Mouse (Mus musculus) kidney, postnatal 0 days (tissue): ENCODE data around the gene Ankmy1. TPM values are rescaled to one million over a fixed set of nuclear protein-coding genes. Genes with fewer than 3 reads are reported as not detected.

Experiments used
- ATAC-seq: fragments of 200-750 bp; cut with Nextera tagmentation; replicated peaks from 2 replicates; pipeline ENCODE4 v1.8.0; 2017; ENCODE audit warnings: low read depth, moderate number of reproducible peaks, moderate TSS enrichment, moderate library complexity; ENCODE audit not compliant: low FRiP score
- DNase-seq: peaks from one replicate; pipeline ENCODE4 v3.0.0-alpha.2; 2016; ENCODE audit warnings: low spot score
- H3K27ac ChIP-seq: fragments of 300-500 bp; sonication (generic); 2 replicates; pipeline ENCODE4 v1.5.1; 2014; ENCODE audit warnings: mild to moderate bottlenecking
- H3K27me3 ChIP-seq: fragments of 300-500 bp; sonication (generic); 2 replicates; pipeline ENCODE4 v1.6.1; 2014; ENCODE audit warnings: low read length, mixed read lengths; ENCODE audit not compliant: insufficient read depth
- H3K36me3 ChIP-seq: fragments of 300-500 bp; sonication (generic); 2 replicates; pipeline ENCODE4 v1.6.1; 2014; ENCODE audit warnings: low read length, mixed read lengths; ENCODE audit not compliant: insufficient read depth
- H3K4me1 ChIP-seq: fragments of 300-500 bp; sonication (generic); replicated peaks from 2 replicates; pipeline ENCODE4 v1.6.1; 2014; ENCODE audit warnings: antibody characterized with exemption, low read length, mixed read lengths; ENCODE audit not compliant: insufficient read depth
- H3K4me2 ChIP-seq: fragments of 300-500 bp; sonication (generic); 2 replicates; pipeline ENCODE4 v1.6.1; 2014; ENCODE audit warnings: mild to moderate bottlenecking, low read length, moderate library complexity, mixed read lengths
- H3K4me3 ChIP-seq: fragments of 300-500 bp; sonication (generic); replicated peaks from 2 replicates; pipeline ENCODE4 v1.5.1; 2014; ENCODE audit warnings: low read depth, low read length
- H3K9ac ChIP-seq: fragments of 300-500 bp; sonication (generic); 2 replicates; pipeline ENCODE4 v1.6.1; 2014; ENCODE audit warnings: low read depth, low read length
- H3K9me3 ChIP-seq: fragments of 300-500 bp; sonication (generic); replicated peaks from 2 replicates; pipeline ENCODE4 v1.6.1; 2016; ENCODE audit warnings: low read length, inconsistent platforms, mixed read lengths
- CTCF ChIP-seq: IDR thresholded peaks from 2 replicates; pipeline ENCODE4 v1.5.1; 2016; ENCODE audit warnings: antibody characterized with exemption, low read depth, mild to moderate bottlenecking, moderate library complexity
- WGBS: fragments of 180-500 bp; shearing (Covaris S2); extraction: QIAGEN DNeasy Blood & Tissue Kit; methylation state at CpG from one replicate; pipeline ENCODE4 v1.1.7; 2014; 5-methylcytosine and 5-hydroxymethylcytosine counted together
- polyA plus RNA-seq: library from polyadenylated mRNA; unstranded; fragments of >200 nt; fragmentation: Nextera tagmentation; extraction: Ambion mirVana; gene quantifications from 2 replicates; pipeline ENCODE4 v1.2.1, GENCODE M21; 2015

Ankmy1 gene
- polyA plus RNA-seq, 1 experiment from 2014 or later, result 0.14 TPM

DNA sequence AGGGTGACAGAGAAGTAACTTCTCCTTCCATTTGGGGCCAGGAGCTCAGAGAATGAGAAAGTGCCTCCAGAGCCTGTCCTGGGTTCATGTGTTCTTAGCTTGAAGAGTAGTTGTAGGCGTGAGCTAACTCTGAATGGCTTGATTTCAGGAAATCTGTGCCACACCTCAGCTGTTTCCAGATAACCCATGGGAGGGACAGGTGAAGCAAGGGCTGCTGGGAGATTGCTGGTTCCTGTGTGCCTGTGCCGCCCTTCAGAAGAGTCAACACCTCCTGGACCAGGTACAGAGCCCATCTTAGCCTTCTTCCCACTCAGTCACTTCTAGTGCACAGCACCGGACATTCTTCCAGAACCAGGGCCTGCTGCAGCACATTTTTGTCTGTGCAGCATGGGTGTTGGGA, 35.1 kb upstream of the Ankmy1 start:
- H3K4me1 ChIP-seq, result peaks cover 4% of the 10 kb centered on the region; the same call in 1 of the 2 replicates
- no peaks in the 10 kb centered on the region for H3K27me3 ChIP-seq
- TF ChIP-seq CTCF, result no peak
- 89% methylated on average over 3 of the region's 3 CpGs for WGBS
- H3K27ac ChIP-seq, result no peak overlapping the region
- no peak for ATAC-seq
- DNase-seq, result no peak
- H3K4me3 ChIP-seq, result no peak overlapping the region
- H3K9me3 ChIP-seq, result no peaks in the 10 kb centered on the region
- H3K4me2 ChIP-seq, result no peak overlapping the region
- no peak overlapping the region for H3K9ac ChIP-seq
- H3K36me3 ChIP-seq, result peaks cover 31% of the 10 kb centered on the region

DNA sequence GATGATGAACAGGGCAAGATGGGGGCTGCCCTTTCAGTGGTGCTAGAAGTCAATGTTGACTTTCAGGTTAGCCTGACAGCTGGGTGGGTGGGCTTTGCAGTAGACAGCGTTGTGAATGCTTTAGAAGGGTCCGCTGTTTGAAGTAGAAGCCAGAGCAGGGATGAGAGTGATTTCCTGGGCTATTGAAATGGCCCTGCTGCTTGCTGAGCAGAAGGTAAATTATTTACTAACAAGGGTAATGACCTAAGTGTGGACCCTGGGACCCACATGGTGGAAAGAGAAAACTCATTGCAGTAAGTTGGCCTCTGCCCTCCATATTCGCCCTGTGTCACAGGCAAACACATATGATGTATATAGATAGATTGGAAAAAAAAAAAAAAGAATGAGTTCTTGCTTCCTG, 33.8 kb upstream of the Ankmy1 start:
- Histone ChIP-seq H3K27ac (no peak overlapping the region), H3K4me2 (peak overlapping the region; percentile 92; the same call in 1 of the 2 replicates), H3K27me3 (no peaks in the 10 kb centered on the region), H3K9me3 (no peaks in the 10 kb centered on the region), H3K4me3 (no peak overlapping the region), H3K9ac (no peak overlapping the region), H3K4me1 (peaks cover 4% of the 10 kb centered on the region; the same call in 1 of the 2 replicates), H3K36me3 (peaks cover 20% of the 10 kb centered on the region)
- ATAC-seq, result no peak
- DNase-seq, result peak; percentile 10
- no peak for TF ChIP-seq CTCF
- WGBS, result 72% methylated on average over 3 of the region's 3 CpGs

DNA sequence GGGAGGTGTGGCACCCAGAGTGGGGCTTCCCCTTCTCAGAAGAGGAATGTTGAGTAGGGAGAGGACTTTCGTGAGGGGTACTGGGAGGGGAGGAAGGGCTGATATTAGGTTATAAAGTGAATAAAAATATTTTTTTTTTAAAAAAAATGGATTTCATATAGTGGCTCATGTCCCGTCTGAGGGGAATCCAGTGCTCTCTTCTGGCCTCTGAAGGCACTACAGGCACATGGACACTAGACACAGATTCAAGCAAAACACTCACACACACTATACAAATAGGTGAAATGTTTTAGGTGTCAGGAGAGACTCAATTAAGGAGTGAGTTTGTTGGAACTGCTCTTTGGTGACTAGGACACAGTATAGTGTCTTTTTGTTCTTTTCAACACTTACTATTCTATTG, 33.3 kb upstream of the Ankmy1 start:
- peak; percentile 15 for DNase-seq
- no peak for ATAC-seq
- Histone ChIP-seq H3K4me3 (peak overlapping the region; percentile 60), H3K9ac (no peak overlapping the region), H3K27me3 (no peaks in the 10 kb centered on the region), H3K36me3 (peaks cover 20% of the 10 kb centered on the region), H3K4me1 (peaks cover 4% of the 10 kb centered on the region; the same call in 1 of the 2 replicates), H3K27ac (no peak overlapping the region), H3K9me3 (no peaks in the 10 kb centered on the region), H3K4me2 (peak overlapping the region; percentile 92)
- TF ChIP-seq CTCF, result peak; percentile 29; the same call in 1 of the 2 replicates
- 61% methylated on average over 2 of the region's 2 CpGs for WGBS

DNA sequence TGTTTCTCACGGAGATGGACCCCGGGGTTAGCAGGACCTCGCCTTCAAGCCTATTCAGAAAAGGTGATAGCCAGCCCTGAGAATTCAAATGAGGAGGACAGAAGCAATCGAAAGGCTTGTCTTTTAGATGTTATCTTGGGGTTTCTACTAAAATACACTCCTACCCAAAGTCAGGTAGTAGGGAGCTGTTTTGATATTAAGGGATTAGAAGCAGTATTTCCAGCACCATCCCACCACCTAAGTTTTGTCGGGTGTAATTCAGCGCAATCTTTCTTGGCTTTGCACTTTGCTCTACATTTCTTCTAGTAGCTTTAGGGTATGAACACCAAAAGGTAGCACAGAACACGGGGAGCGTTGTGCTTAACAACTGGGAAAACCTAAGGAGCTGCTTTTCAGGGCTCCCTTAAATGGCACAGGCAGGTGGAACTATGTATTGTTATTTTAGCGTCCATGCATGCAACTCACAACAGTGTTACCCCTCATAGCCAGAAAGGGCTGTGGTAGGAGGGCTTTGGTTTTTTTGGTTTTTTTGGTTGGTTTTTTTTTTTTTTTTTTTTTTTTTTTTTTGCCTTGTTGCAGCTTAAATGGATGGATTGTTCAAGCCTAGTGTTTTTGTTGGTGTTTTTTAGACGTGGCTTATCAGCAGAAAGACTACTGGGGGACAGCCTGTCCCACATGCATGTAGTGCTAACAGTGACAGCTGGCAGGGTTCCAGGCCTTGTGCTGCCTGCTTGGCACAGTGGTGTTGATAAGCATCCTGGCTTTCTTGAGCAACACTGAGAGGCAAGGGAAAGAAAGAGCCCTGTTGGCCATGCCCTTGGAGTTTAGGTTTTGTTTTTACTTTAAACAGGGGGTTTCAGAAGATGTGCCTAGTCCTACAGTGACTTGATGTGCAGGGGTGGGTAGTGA, 32.6 kb upstream of the Ankmy1 start:
- Histone ChIP-seq H3K36me3 (peaks cover 18% of the 10 kb centered on the region), H3K9me3 (no peaks in the 10 kb centered on the region), H3K27me3 (no peaks in the 10 kb centered on the region), H3K4me3 (peak overlapping the region; percentile 60), H3K27ac (peak overlapping the region; percentile 95), H3K4me1 (peaks cover 4% of the 10 kb centered on the region; the same call in 1 of the 2 replicates), H3K4me2 (peak overlapping the region; percentile 92), H3K9ac (peak overlapping the region; percentile 80)
- no peak for TF ChIP-seq CTCF
- no peak for DNase-seq
- 18% methylated on average over 10 of the region's 10 CpGs for WGBS
- ATAC-seq, result no peak

DNA sequence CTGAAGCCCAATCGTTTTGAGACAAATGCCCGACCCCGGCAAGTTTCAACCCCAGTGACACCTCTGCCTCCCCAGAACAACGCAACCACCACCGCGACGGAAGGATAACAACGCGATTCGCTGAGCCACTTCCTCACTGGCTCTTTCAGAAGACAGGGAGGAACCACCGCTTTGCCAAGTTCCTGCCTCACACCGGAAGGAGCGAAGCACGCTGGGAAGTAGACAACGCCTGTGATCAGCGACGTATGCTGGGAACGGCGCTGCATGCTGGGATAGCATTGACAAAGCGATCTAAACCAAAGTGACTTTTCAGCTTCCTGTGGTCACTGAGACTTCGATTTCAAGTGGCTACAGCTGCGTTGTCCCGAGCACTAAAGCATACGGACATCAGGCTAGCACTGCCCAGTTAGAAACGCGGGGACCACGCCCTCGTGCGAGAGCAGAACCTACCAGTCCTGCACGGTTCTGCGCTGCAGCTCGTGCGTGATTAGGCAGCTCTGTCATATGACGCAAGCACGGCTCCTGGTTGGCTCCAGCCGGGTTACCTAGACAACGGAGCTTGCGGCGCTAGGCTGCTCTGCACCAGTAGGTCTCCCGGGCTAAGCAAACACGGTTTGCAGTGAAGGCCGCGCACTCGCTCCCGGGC, 31.6 kb upstream of the Ankmy1 start, which contains the start of gene Capn10:
Gene Capn10 (plus strand): TSS at position 195 of the 646 bp plus-strand sequence.
- Histone ChIP-seq H3K4me1 (peaks cover 4% of the 10 kb centered on the region; the same call in 1 of the 2 replicates), H3K9ac (peak within 1 kb of the TSS; percentile 80), H3K9me3 (no peaks in the 10 kb centered on the region), H3K36me3 (peaks cover 8% of the 10 kb centered on the region; the same call in 1 of the 2 replicates), H3K4me2 (peak within 1 kb of the TSS; percentile 92), H3K27ac (peak within 1 kb of the TSS; percentile 95), H3K4me3 (peak within 1 kb of the TSS; percentile 60), H3K27me3 (no peaks in the 10 kb centered on the region)
- under 1% methylated on average over 45 of the region's 45 CpGs for WGBS
- TF ChIP-seq CTCF, result peak; percentile 23; the same call in 1 of the 2 replicates
- DNase-seq, result peak; percentile 98
- ATAC-seq, result peak; percentile 99

DNA sequence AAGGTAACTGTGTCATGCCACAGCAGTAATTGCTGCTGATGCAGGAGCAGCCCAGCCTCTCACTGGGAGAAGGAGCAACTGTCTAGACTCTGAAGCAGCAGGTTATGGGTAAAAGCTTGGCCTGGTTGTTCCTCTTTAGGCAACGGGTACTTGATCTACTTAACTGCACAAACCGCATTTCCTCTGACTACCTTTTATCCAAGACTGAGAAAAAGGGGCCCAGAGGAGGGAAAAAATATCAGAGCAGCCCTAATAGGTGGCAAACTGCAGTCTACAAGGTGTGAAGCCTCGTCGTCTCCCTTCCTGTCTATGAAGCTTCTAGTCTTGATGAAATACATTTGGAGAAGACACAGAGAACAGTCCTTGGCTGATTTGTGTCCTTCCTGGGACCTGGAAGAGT, 30.9 kb upstream of the Ankmy1 start:
- Histone ChIP-seq H3K27ac (peak overlapping the region; percentile 95), H3K36me3 (0 out of 2 replicates have a peak, but pooled peaks cover under 1% of the 10 kb centered on the region), H3K4me3 (peak overlapping the region; percentile 60), H3K4me2 (peak overlapping the region; percentile 92), H3K9ac (peak overlapping the region; percentile 40; the same call in 1 of the 2 replicates), H3K27me3 (no peaks in the 10 kb centered on the region), H3K4me1 (peaks cover 4% of the 10 kb centered on the region; the same call in 1 of the 2 replicates), H3K9me3 (no peaks in the 10 kb centered on the region)
- DNase-seq (no peak), ATAC-seq (no peak)
- no peak for TF ChIP-seq CTCF
- 82% methylated on average over 4 of the region's 4 CpGs for WGBS
